Mouse (Mus musculus) mouse trophoblast stem cell (cell line): Measurements from ENCODE around the gene Akr1cl.
"Not testable (repeated sequence)": the region's sequence is repeated elsewhere in the genome, so short reads cannot be mapped to it uniquely, and the experiment has no call there.

Source experiments
- in situ Hi-C, 2 experiments: fragments of 300-500 bp; cut with MseI, MboI; formaldehyde crosslinking; loops; 2 replicates in 1 of 2; 3 replicates in 1 of 2; pipeline ENCODE4 v1.15.1; 2025

The Akr1cl gene

GRCm38 (mm10) chr1:65032641-65033040 lies at the start of gene Akr1cl:
TSS of gene Akr1cl (minus strand) at chr1:65032759.
- in situ Hi-C loops = no loop called here

GRCm38 (mm10) chr1:65082188-65082587 lies 49.6 kb upstream of the Akr1cl start, which contains the start of gene Crygb:
TSS of gene Crygb (minus strand) at chr1:65082288.
- in situ Hi-C loops = no loop called here

GRCm38 (mm10) chr1:65075607-65076006 lies 43.0 kb upstream of the Akr1cl start:
- in situ Hi-C loops = no loop called here

- in situ Hi-C loops = no loop called here
Measured at GRCm38 (mm10) chr1:65073589-65073988, 41.0 kb upstream of the Akr1cl start, which contains the start of gene Crygc. TSS of gene Crygc (minus strand) at chr1:65073689.

GRCm38 (mm10) chr1:65067842-65068241 lies 35.3 kb upstream of the Akr1cl start:
- in situ Hi-C loops = no loop called here

GRCm38 (mm10) chr1:65064201-65064600 lies 31.6 kb upstream of the Akr1cl start:
- in situ Hi-C loops = no loop called here

- in situ Hi-C loops = no loop called here
Measured at GRCm38 (mm10) chr1:65063352-65063751, 30.8 kb upstream of the Akr1cl start, which contains the start of gene Crygd. TSS of gene Crygd (minus strand) at chr1:65063452.

GRCm38 (mm10) chr1:65052140-65052539 lies 19.6 kb upstream of the Akr1cl start:
- in situ Hi-C loops = no loop called here

GRCm38 (mm10) chr1:65051696-65052095 lies 19.1 kb upstream of the Akr1cl start:
- in situ Hi-C loops = no loop called here

- in situ Hi-C loops = not testable (repeated sequence)
Measured at GRCm38 (mm10) chr1:65050952-65051351, 18.4 kb upstream of the Akr1cl start, which contains the start of gene Cryge. TSS of gene Cryge (minus strand) at chr1:65051149.

- in situ Hi-C loops = loop anchor here (10.0 kb wide), 1 partner anchor 126 kb away; no protein-coding TSS in a partner anchor
Measured at GRCm38 (mm10) chr1:65048781-65049180, 16.2 kb upstream of the Akr1cl start.

GRCm38 (mm10) chr1:65046401-65047109 lies 14.0 kb upstream of the Akr1cl start:
- in situ Hi-C loops = loop anchor here (10.0 kb wide), 1 partner anchor 128 kb away; no protein-coding TSS in a partner anchor

- in situ Hi-C loops = loop anchor here (10.0 kb wide), 1 partner anchor 131 kb away; no protein-coding TSS in a partner anchor
Measured at GRCm38 (mm10) chr1:65043433-65043832, 10.9 kb upstream of the Akr1cl start.

GRCm38 (mm10) chr1:65041837-65042236 lies 9.3 kb upstream of the Akr1cl start:
- in situ Hi-C loops = loop anchor here (10.0 kb wide), 1 partner anchor 133 kb away; no protein-coding TSS in a partner anchor

GRCm38 (mm10) chr1:65040806-65041205 lies 8.2 kb upstream of the Akr1cl start:
- in situ Hi-C loops = loop anchor here (10.0 kb wide), 1 partner anchor 134 kb away; no protein-coding TSS in a partner anchor

GRCm38 (mm10) chr1:65039679-65040078 lies 7.1 kb upstream of the Akr1cl start:
- in situ Hi-C loops = loop anchor here (10.0 kb wide), 1 partner anchor 135 kb away; no protein-coding TSS in a partner anchor

- in situ Hi-C loops = no loop called here
Measured at GRCm38 (mm10) chr1:65037542-65037941, 5.0 kb upstream of the Akr1cl start.

- in situ Hi-C loops = no loop called here
Measured at GRCm38 (mm10) chr1:65035513-65035912, 3.0 kb upstream of the Akr1cl start.

GRCm38 (mm10) chr1:65028206-65028605 lies 4.4 kb downstream of the Akr1cl start:
- in situ Hi-C loops = no loop called here

- in situ Hi-C loops = no loop called here
Measured at GRCm38 (mm10) chr1:65012726-65013125, 19.8 kb downstream of the Akr1cl start.

- in situ Hi-C loops = no loop called here
Measured at GRCm38 (mm10) chr1:65010153-65010552, 22.4 kb downstream of the Akr1cl start.

GRCm38 (mm10) chr1:65005575-65005974 lies 27.0 kb downstream of the Akr1cl start:
- in situ Hi-C loops = no loop called here

GRCm38 (mm10) chr1:65004526-65004925 lies 28.0 kb downstream of the Akr1cl start:
- in situ Hi-C loops = no loop called here
